Mouse (Mus musculus): ENCODE results near the gene Mrgpra9.
"Not testable (repeated sequence)": the region's sequence is repeated elsewhere in the genome, so short reads cannot be mapped to it uniquely, and the experiment has no call there.

Mrgpra9 gene

GRCm38 (mm10) chr7:47252770-47253169, at the start of gene Mrgpra9:
Mrgpra9 (minus strand) TSS chr7:47252848.
- DNase-seq = no peak

DNA sequence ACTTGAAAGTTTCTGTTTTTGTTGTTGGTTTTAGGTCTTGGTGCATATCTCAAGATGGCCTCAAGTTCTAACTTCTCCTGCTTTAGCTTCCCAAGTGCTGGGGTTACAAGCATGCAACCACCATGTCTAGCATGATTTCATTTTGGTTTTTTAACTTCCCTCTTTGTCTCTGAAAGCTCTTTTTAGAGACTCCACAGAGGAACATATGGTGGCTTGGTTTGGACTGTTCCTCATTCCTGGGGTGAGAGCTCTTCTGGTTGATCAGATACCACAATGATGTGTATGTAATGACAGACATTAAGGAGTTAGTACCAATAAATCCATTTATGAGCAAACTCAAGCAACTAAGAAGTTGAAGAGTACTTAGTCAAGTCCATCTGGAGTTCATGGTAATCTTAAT, 47.0 kb upstream of the Mrgpra9 start:
- DNase-seq = not testable (repeated sequence)

- DNase-seq = not testable (repeated sequence)
Observed at GRCm38 (mm10) chr7:47271547-47271946, 18.9 kb upstream of the Mrgpra9 start.

DNA sequence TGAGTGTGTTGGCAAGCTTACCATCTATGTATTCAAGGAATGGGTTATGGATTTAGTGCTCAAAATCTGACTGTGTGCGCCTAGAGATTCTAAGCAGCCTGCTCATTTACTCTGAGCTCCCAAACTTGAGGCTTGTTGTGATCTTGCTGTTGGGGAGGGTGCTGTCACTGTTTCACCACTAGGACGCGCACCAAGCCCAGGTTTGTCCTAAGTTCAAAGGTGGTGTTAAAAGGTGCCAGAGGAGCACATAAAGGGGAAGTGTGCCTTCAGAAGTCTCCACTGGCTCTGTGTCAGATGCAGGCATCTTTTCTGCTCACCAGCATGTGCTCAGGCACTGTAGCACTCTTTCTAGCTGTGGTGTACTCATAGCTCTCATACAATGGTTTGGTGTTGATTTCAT, 8.0 kb downstream of the Mrgpra9 start:
- DNase-seq = no peak

GRCm38 (mm10) chr7:47204830-47205229, 47.8 kb downstream of the Mrgpra9 start, which contains the start of gene Mrgpra6:
Mrgpra6 (minus strand) TSS chr7:47204920.
- DNase-seq = no peak

DNA sequence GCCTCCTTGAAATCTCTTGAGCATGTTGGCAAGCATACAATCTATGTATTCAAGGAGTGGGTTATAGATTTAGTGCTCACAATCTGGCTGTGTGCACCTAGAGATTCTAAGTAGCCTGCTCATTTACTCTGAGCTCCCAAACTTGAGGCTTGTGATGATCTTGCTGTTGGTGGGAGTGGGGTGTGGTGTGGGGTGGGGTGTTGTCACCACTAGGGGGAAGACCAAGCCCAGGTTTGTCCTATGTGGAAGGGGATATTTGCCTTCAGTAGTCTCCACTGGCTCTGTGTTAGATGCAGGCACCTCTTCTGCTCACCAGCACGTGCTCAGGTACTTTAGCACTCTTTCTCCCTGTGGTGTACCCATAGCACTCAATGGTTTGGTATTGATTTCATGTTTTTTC, 57.4 kb downstream of the Mrgpra9 start:
- DNase-seq = no peak
